Mouse (Mus musculus): ENCODE results near the gene Rtel1. TPM values are rescaled to one million over a fixed set of nuclear protein-coding genes. Genes with fewer than 3 reads are reported as not detected.
"Not testable (repeated sequence)": the region's sequence is repeated elsewhere in the genome, so short reads cannot be mapped to it uniquely, and the experiment has no call there.

Rtel1 gene
- 1.5 and 6.1 TPM in 2 replicates for polyA plus RNA-seq (2012; ENCODE audit: insufficient read depth, low replicate concordance)

DNA sequence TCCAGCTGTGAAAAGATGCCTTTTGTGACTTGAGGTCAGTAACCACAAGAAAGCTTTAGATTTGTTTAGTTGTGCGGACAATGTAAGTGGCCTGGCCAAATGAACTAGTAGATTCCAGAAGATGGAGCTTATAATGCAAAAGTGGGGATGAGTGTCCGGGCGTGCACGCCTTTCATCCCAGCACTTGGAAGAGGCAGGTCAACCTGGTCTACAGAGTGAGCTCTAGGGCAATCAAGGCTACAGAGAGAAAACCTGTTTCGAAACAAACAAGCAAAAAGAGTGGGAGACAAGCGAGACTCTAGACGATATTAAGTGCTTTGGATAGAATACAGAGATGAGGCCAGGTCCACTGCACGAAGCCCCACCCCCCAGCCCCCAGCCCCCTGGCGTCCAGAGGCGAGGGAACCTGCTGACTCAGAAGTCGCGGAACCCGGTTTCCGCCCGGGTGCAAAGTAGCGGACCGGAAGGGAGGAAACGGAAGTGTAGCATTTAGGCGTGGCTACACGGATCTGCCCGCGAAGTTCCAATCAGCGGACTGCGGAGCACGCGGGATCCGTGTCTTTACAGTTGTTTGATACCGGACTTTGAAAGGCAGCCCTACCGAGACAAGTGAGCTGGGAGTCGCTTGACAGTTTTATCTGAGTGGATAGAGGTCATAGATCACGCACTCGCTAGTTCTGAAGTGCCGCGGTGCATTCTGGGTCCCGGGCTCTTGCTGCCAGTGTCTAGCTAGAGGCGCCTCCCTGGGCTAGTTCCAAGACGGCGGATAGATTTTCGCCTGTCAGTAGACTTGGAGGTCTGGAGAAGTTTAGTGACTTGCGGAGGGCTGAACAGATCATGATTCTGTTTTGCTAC, at the start of gene Rtel1:
Gene Rtel1, plus strand, starts transcription at position 492 of the 855 bp plus-strand sequence.
- Histone ChIP-seq H3K4me3 (replicated peaks) (peak within 1 kb of the TSS; percentile 94), H3K27me3 (replicated peaks) (peaks cover 24% of the 10 kb centered on the region), H3K4me1 (peaks cover 21% of the 10 kb centered on the region), H3K9me3 (no peaks in the 10 kb centered on the region), H3K36me3 (replicated peaks; ENCODE audit: low read length) (peaks cover 27% of the 10 kb centered on the region)
- TF ChIP-seq GATA1 (IDR thresholded peaks at IDR 0.05; ENCODE audit: borderline replicate concordance, low read length) (no peak), FLI1 (IDR thresholded peaks at IDR 0.05; ENCODE audit: low read length) (peak; percentile 92; the same call in 1 of the 2 replicates)

DNA sequence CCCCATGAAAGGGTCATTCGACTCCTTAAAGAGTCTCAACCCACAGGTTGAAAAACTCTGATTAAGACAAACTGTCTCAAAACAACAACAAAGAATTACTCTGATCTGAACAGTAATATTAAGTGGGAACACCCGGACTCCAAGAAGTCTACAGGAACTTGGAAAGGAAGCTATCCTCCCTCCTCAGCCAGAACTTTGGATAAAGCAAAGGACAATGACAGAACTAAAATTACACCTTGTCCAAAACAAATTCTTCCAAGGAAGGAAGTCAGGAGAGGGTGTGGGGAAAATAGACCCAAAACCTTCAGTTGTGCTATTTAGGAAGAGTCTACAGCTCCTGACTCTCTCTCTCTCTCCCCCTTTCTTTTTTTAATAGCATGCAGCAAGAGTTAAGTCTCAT, 47.4 kb upstream of the Rtel1 start:
- Histone ChIP-seq H3K36me3 (replicated peaks; ENCODE audit: low read length) (peaks cover 92% of the 10 kb centered on the region), H3K4me3 (replicated peaks) (no peak overlapping the region), H3K9me3 (no peaks in the 10 kb centered on the region), H3K4me1 (peaks cover 5% of the 10 kb centered on the region; the same call in 1 of the 2 replicates), H3K27me3 (replicated peaks) (no peaks in the 10 kb centered on the region)
- TF ChIP-seq FLI1 (IDR thresholded peaks at IDR 0.05; ENCODE audit: low read length) (no peak), GATA1 (IDR thresholded peaks at IDR 0.05; ENCODE audit: borderline replicate concordance, low read length) (no peak)

- H3K4me1 ChIP-seq = peaks cover 10% of the 10 kb centered on the region
Observed at GRCm38 (mm10) chr2:181273829-181274228, 45.7 kb upstream of the Rtel1 start.

DNA sequence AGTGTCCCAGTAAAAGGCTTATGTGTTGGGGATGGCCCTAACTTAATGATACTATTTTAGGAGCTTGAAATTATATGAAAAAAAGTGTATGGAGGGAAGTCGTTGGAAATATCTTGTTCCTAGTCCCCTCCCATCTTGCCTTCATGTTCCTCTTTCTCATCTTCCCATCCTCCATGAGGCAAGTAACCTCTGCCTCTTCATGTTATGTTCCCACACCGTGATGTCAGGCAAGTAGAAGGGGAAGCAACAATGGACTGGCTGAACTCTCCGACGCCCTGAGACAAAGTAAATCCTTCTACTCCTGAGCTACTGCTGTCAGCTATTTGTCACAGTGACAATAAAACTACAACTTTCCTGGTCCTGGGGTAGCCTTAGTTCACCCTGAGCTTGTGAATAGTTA, 44.9 kb upstream of the Rtel1 start:
- H3K4me3 ChIP-seq (replicated peaks) = no peak overlapping the region
- H3K9me3 ChIP-seq = no peaks in the 10 kb centered on the region
- peaks cover 10% of the 10 kb centered on the region for H3K4me1 ChIP-seq
- TF ChIP-seq GATA1 (IDR thresholded peaks at IDR 0.05; ENCODE audit: borderline replicate concordance, low read length) (no peak), FLI1 (IDR thresholded peaks at IDR 0.05; ENCODE audit: low read length) (no peak)
- no peaks in the 10 kb centered on the region for H3K27me3 ChIP-seq (replicated peaks)
- peaks cover 93% of the 10 kb centered on the region for H3K36me3 ChIP-seq (replicated peaks; ENCODE audit: low read length)

More at GRCm38 (mm10) chr2:181273829-181274228, 45.7 kb upstream of the Rtel1 start:
- no peak for TF ChIP-seq FLI1 (IDR thresholded peaks at IDR 0.05; ENCODE audit: low read length)
- no peak for TF ChIP-seq GATA1 (IDR thresholded peaks at IDR 0.05; ENCODE audit: borderline replicate concordance, low read length)
- Histone ChIP-seq H3K4me3 (replicated peaks) (no peak overlapping the region), H3K9me3 (no peaks in the 10 kb centered on the region), H3K27me3 (replicated peaks) (no peaks in the 10 kb centered on the region), H3K36me3 (replicated peaks; ENCODE audit: low read length) (peaks cover 93% of the 10 kb centered on the region)

DNA sequence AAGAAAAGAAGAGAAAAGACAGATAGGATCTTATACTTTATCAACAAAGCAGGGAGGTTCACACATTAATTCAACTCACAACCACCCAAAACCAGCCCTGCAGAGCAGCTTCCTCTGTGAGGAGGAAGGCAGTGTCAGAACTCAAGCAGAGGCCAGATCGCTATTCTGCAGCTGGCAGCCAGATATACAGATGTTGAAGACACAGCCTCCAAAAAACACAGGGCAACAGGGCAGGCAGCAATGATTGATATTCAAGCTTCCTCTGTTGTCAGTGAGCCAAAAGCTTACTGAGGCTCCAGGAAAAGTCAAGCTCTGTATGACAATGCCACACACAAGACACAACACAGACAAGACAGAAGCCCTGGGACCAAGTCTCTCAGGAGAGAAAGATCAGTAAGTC, 42.8 kb upstream of the Rtel1 start:
- peaks cover 10% of the 10 kb centered on the region for H3K4me1 ChIP-seq
- H3K9me3 ChIP-seq = no peaks in the 10 kb centered on the region
- H3K27me3 ChIP-seq (replicated peaks) = no peaks in the 10 kb centered on the region
- peaks cover 91% of the 10 kb centered on the region for H3K36me3 ChIP-seq (replicated peaks; ENCODE audit: low read length)
- TF ChIP-seq GATA1 (IDR thresholded peaks at IDR 0.05; ENCODE audit: borderline replicate concordance, low read length) (no peak), FLI1 (IDR thresholded peaks at IDR 0.05; ENCODE audit: low read length) (no peak)
- H3K4me3 ChIP-seq (replicated peaks) = no peak overlapping the region

- H3K27me3 ChIP-seq (replicated peaks) = no peaks in the 10 kb centered on the region
- TF ChIP-seq FLI1 (IDR thresholded peaks at IDR 0.05; ENCODE audit: low read length) = no peak
- no peak for TF ChIP-seq GATA1 (IDR thresholded peaks at IDR 0.05; ENCODE audit: borderline replicate concordance, low read length)
- H3K4me3 ChIP-seq (replicated peaks) = no peak overlapping the region
- no peaks in the 10 kb centered on the region for H3K9me3 ChIP-seq
- peaks cover 16% of the 10 kb centered on the region for H3K4me1 ChIP-seq
- H3K36me3 ChIP-seq (replicated peaks; ENCODE audit: low read length) = peaks cover 89% of the 10 kb centered on the region
Observed at GRCm38 (mm10) chr2:181277866-181278265, 41.7 kb upstream of the Rtel1 start.

GRCm38 (mm10) chr2:181279968-181280367, 39.6 kb upstream of the Rtel1 start:
- peaks cover 17% of the 10 kb centered on the region for H3K4me1 ChIP-seq
- peaks cover 81% of the 10 kb centered on the region for H3K36me3 ChIP-seq (replicated peaks; ENCODE audit: low read length)
- TF ChIP-seq GATA1 (IDR thresholded peaks at IDR 0.05; ENCODE audit: borderline replicate concordance, low read length) (no peak), FLI1 (IDR thresholded peaks at IDR 0.05; ENCODE audit: low read length) (no peak)
- no peak overlapping the region for H3K4me3 ChIP-seq (replicated peaks)
- no peaks in the 10 kb centered on the region for H3K9me3 ChIP-seq
- H3K27me3 ChIP-seq (replicated peaks) = no peaks in the 10 kb centered on the region

DNA sequence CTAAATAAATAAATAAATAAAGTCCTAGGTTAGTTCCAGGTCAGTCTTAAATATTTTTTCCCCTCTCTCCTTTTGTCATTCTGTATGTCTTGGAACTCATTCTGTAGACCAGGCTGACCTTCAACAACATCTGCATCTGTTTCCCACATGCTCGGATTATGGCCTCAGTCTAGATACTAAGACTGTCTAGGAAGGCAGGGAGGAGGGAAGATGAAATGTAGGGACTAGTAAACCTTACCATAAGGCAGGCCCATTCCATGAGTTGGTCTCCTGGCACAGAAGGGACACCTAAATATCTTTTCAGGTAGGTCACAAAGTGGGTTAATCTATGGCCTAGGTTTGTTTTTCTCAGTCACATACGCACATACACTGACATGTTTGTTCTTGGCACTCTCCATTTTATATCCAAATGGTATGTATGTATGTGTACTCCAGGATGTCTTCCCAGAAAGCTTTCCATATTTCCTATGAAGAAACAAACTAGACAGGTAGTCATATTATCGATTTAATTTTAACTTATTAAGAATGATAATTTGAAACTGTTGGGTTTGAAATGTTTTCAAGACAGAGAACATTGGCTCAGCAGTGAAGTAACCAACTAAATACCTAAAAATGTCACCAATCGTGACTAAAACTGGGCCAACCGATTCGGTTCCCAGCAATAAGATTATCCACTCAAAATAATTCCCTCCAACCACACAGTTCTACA, 32.8 kb upstream of the Rtel1 start:
- no peaks in the 10 kb centered on the region for H3K9me3 ChIP-seq
- H3K4me3 ChIP-seq (replicated peaks) = peak overlapping the region; percentile 97
- peaks cover 29% of the 10 kb centered on the region for H3K36me3 ChIP-seq (replicated peaks; ENCODE audit: low read length)
- no peaks in the 10 kb centered on the region for H3K27me3 ChIP-seq (replicated peaks)
- TF ChIP-seq GATA1 (IDR thresholded peaks at IDR 0.05; ENCODE audit: borderline replicate concordance, low read length) (no peak), FLI1 (IDR thresholded peaks at IDR 0.05; ENCODE audit: low read length) (no peak)
- peaks cover 42% of the 10 kb centered on the region for H3K4me1 ChIP-seq

- Histone ChIP-seq H3K36me3 (replicated peaks; ENCODE audit: low read length) (peaks cover 22% of the 10 kb centered on the region), H3K4me3 (replicated peaks) (peak overlapping the region; percentile 97), H3K4me1 (peaks cover 36% of the 10 kb centered on the region), H3K9me3 (no peaks in the 10 kb centered on the region), H3K27me3 (replicated peaks) (no peaks in the 10 kb centered on the region)
- no peak for TF ChIP-seq FLI1 (IDR thresholded peaks at IDR 0.05; ENCODE audit: low read length)
- TF ChIP-seq GATA1 (IDR thresholded peaks at IDR 0.05; ENCODE audit: borderline replicate concordance, low read length) = no peak
Observed at GRCm38 (mm10) chr2:181287338-181287957, 32.1 kb upstream of the Rtel1 start.

- H3K27me3 ChIP-seq (replicated peaks); H3K9me3 ChIP-seq: not testable (repeated sequence)
- Histone ChIP-seq H3K4me3 (replicated peaks) (peak within 1 kb of the TSS; percentile 97), H3K36me3 (replicated peaks; ENCODE audit: low read length) (peaks cover 21% of the 10 kb centered on the region), H3K4me1 (peaks cover 36% of the 10 kb centered on the region)
Observed at GRCm38 (mm10) chr2:181287958-181288350, 31.6 kb upstream of the Rtel1 start, which contains the start of gene Gmeb2. Gene Gmeb2, minus strand, starts transcription at chr2:181288035.

Data from megakaryocyte, embryonic 14.5 days (primary cell).